Mouse (Mus musculus) effector memory CD4-positive, alpha-beta T cell, adult 7 months (primary cell): ENCODE results near the gene Cdc14a. TPM values are rescaled to one million over a fixed set of nuclear protein-coding genes. Genes with fewer than 3 reads are reported as not detected.

Experiments used
- polyA plus RNA-seq: library from polyadenylated mRNA; unstranded; fragments of 100-300 nt; shearing (Covaris generic); gene quantifications from one replicate; pipeline ENCODE4 v1.2.1, GENCODE M21; 2017

The Cdc14a gene
- polyA plus RNA-seq = 12.9 TPM

GRCm38 (mm10) chr3:116423353-116424159 lies at the start of gene Cdc14a:
TSS of gene Cdc14a (minus strand) at chr3:116424032.

DNA sequence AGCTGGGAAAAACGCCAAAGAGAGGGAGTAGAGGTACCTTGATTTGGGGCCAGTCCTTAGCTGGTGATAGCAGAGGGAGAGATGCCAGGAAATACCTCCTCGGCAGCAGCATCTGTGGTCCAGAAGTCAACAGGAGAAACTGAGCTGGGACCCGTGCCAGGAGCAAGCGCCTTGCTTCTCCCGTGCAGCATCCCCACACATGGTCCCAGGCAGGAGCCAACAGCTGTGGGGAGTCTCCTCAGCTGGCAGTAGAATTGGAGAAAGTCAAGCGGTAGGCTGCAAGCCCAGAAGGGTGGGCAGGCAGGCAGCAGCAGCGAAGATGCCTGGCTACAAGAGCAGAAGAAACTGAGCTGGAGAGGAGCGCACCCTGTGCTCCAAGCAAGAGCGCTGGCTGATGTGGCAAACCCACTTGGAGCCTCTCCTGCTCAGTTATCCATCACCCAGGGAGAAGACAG lies 170.7 kb downstream of the Cdc14a start, which contains the start of gene Gpr88:
Gene Gpr88, minus strand, starts transcription at position 427 of the 455 bp plus-strand sequence.

Other genes starting within 250 kb of the Cdc14a start
- gene Gpr88, start 170.5 kb downstream of the Cdc14a start, polyA plus RNA-seq = not detected
- 21.5 TPM for gene Rtca, start 84.2 kb upstream of the Cdc14a start, polyA plus RNA-seq
- 15.3 TPM for gene Dbt, start 89.0 kb upstream of the Cdc14a start, polyA plus RNA-seq
- 0.74 TPM for gene Lrrc39, start 138.9 kb upstream of the Cdc14a start, polyA plus RNA-seq
- 3.7 TPM for gene Sass6, start 170.9 kb upstream of the Cdc14a start, polyA plus RNA-seq
- gene Trmt13, start 190.6 kb upstream of the Cdc14a start, polyA plus RNA-seq = 25.5 TPM
- gene Mfsd14a, start 238.6 kb upstream of the Cdc14a start, polyA plus RNA-seq = 135 TPM